Mouse (Mus musculus): ENCODE data around the gene Csde1. TPM values are rescaled to one million over a fixed set of nuclear protein-coding genes. Genes with fewer than 3 reads are reported as not detected.
A peak's percentile ranks its signal among the peaks of the same experiment; 100 is the strongest.

Gene Csde1
- total and polyA plus RNA-seq, 3 experiments = 12.6 to 537 (median 459) TPM

DNA sequence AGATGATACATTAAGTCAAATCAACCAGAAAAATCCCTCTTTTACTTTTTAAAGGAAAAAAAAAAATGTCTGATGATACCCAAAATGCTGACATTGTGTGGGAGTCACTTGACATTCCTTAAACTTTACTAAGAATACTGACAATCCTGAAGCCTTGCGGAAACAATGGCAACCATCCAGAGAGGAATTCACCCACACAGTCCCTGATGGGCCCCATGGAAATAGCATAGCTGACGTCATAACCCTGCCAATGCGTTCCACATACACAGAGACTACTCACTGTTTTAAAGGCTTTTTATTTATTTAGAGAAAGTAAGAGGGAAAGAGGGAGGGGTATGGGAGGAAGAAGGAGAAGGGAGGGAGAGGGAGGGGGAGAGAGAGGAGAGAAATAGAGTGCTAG lies 27.3 kb upstream of the Csde1 start:
- DNase-seq (ENCODE audit: low spot score) (no peak), ATAC-seq (ENCODE audit: extremely low read depth, insufficient number of reproducible peaks, low FRiP score, poor library complexity, severe bottlenecking) (no peak)
- H3K27me3 ChIP-seq (ENCODE audit: insufficient read depth, low read length) = peaks cover 17% of the 10 kb centered on the region
- no peak for TF ChIP-seq CTCF (IDR thresholded peaks at IDR 0.05; ENCODE audit: low read depth, low read length)
- TF ChIP-seq GATA2 (IDR thresholded peaks at IDR 0.05; ENCODE audit: borderline replicate concordance, low read depth, low read length) = no peak
- TF ChIP-seq GATA1 (IDR thresholded peaks at IDR 0.05; ENCODE audit: borderline replicate concordance, low read length) = no peak
- no peak for TF ChIP-seq TAL1 (conservative IDR thresholded peaks at IDR 0.05; ENCODE audit: low read depth, low read length)
- TF ChIP-seq POLR2AphosphoS5 (IDR thresholded peaks at IDR 0.05; ENCODE audit: insufficient replicate concordance, low read depth, low read length) = no peak
- peaks cover 21% of the 10 kb centered on the region for H3K4me1 ChIP-seq (ENCODE audit: insufficient read depth, low read depth, low read length)
- no peaks in the 10 kb centered on the region for H3K9me3 ChIP-seq (replicated peaks)
- H3K36me3 ChIP-seq (replicated peaks) = peaks cover 12% of the 10 kb centered on the region
- no peak overlapping the region for H3K4me3 ChIP-seq (ENCODE audit: low read depth, low read length)

- peaks cover 17% of the 10 kb centered on the region for H3K27me3 ChIP-seq (ENCODE audit: insufficient read depth, low read length)
- H3K36me3 ChIP-seq (replicated peaks) = peaks cover 33% of the 10 kb centered on the region
- ATAC-seq (ENCODE audit: extremely low read depth, insufficient number of reproducible peaks, low FRiP score, poor library complexity, severe bottlenecking) = no peak
- DNase-seq (ENCODE audit: low spot score) = no peak
- H3K9me3 ChIP-seq (replicated peaks) = no peaks in the 10 kb centered on the region
- TF ChIP-seq POLR2AphosphoS5 (IDR thresholded peaks at IDR 0.05; ENCODE audit: insufficient replicate concordance, low read depth, low read length) (no peak), TAL1 (conservative IDR thresholded peaks at IDR 0.05; ENCODE audit: low read depth, low read length) (no peak), GATA1 (IDR thresholded peaks at IDR 0.05; ENCODE audit: borderline replicate concordance, low read length) (no peak), CTCF (IDR thresholded peaks at IDR 0.05; ENCODE audit: low read depth, low read length) (no peak), GATA2 (IDR thresholded peaks at IDR 0.05; ENCODE audit: borderline replicate concordance, low read depth, low read length) (no peak)
- peaks cover 21% of the 10 kb centered on the region for H3K4me1 ChIP-seq (ENCODE audit: insufficient read depth, low read depth, low read length)
- peak overlapping the region; percentile 96 for H3K4me3 ChIP-seq (ENCODE audit: low read depth, low read length)
Measured at GRCm38 (mm10) chr3:102995233-102995604, 25.0 kb upstream of the Csde1 start.

- Histone ChIP-seq H3K27me3 (ENCODE audit: insufficient read depth, low read length) (peaks cover 17% of the 10 kb centered on the region), H3K36me3 (replicated peaks) (peaks cover 39% of the 10 kb centered on the region), H3K9me3 (replicated peaks) (no peaks in the 10 kb centered on the region), H3K4me3 (ENCODE audit: low read depth, low read length) (peak within 1 kb of the TSS; percentile 96), H3K4me1 (ENCODE audit: insufficient read depth, low read depth, low read length) (peaks cover 21% of the 10 kb centered on the region)
- DNase-seq (ENCODE audit: low spot score) = peak; percentile 94
- ATAC-seq (ENCODE audit: extremely low read depth, insufficient number of reproducible peaks, low FRiP score, poor library complexity, severe bottlenecking) = peak; percentile 97
- TF ChIP-seq POLR2AphosphoS5 (IDR thresholded peaks at IDR 0.05; ENCODE audit: insufficient replicate concordance, low read depth, low read length) = no peak
- no peak for TF ChIP-seq GATA1 (IDR thresholded peaks at IDR 0.05; ENCODE audit: borderline replicate concordance, low read length)
- TF ChIP-seq TAL1 (conservative IDR thresholded peaks at IDR 0.05; ENCODE audit: low read depth, low read length) = no peak
- TF ChIP-seq CTCF (IDR thresholded peaks at IDR 0.05; ENCODE audit: low read depth, low read length) = no peak
- no peak for TF ChIP-seq GATA2 (IDR thresholded peaks at IDR 0.05; ENCODE audit: borderline replicate concordance, low read depth, low read length)
Measured at GRCm38 (mm10) chr3:102995605-102996321, 24.5 kb upstream of the Csde1 start, which contains the start of gene Sike1. TSS of gene Sike1 (plus strand) at chr3:102995708.

- H3K4me3 ChIP-seq (ENCODE audit: low read depth, low read length) = no peak overlapping the region
- ATAC-seq (ENCODE audit: extremely low read depth, insufficient number of reproducible peaks, low FRiP score, poor library complexity, severe bottlenecking) = no peak
Measured at GRCm38 (mm10) chr3:102997036-102997435, 23.2 kb upstream of the Csde1 start.

DNA sequence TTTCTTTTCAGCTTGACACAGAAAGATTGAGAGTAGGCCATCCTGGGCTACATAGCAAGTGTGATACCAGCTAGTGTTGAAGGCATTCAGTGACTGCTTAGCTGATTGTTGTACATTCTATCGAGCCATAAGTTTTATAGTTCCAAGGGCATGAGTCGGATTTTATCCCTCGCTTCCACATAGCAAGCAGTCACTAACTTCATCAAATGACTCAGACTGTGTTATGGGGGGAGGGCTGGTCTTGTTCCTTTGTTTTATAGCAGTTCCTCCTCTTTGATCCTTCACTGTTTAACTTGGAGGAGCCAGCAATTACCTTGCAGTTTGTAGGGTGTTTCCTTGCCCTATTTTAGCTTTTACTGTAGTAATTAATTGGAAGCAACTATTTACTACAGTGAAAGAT lies 22.6 kb upstream of the Csde1 start:
- no peak for ATAC-seq (ENCODE audit: extremely low read depth, insufficient number of reproducible peaks, low FRiP score, poor library complexity, severe bottlenecking)
- no peak overlapping the region for H3K4me3 ChIP-seq (ENCODE audit: low read depth, low read length)
- peaks cover 21% of the 10 kb centered on the region for H3K4me1 ChIP-seq (ENCODE audit: insufficient read depth, low read depth, low read length)
- peaks cover 8% of the 10 kb centered on the region for H3K27me3 ChIP-seq (ENCODE audit: insufficient read depth, low read length)
- TF ChIP-seq GATA1 (IDR thresholded peaks at IDR 0.05; ENCODE audit: borderline replicate concordance, low read length) (no peak), TAL1 (conservative IDR thresholded peaks at IDR 0.05; ENCODE audit: low read depth, low read length) (no peak), POLR2AphosphoS5 (IDR thresholded peaks at IDR 0.05; ENCODE audit: insufficient replicate concordance, low read depth, low read length) (no peak), GATA2 (IDR thresholded peaks at IDR 0.05; ENCODE audit: borderline replicate concordance, low read depth, low read length) (no peak), CTCF (IDR thresholded peaks at IDR 0.05; ENCODE audit: low read depth, low read length) (no peak)
- peaks cover 53% of the 10 kb centered on the region for H3K36me3 ChIP-seq (replicated peaks)
- DNase-seq (ENCODE audit: low spot score) = no peak
- no peaks in the 10 kb centered on the region for H3K9me3 ChIP-seq (replicated peaks)

More at GRCm38 (mm10) chr3:102997036-102997435, 23.2 kb upstream of the Csde1 start:
- Histone ChIP-seq H3K9me3 (replicated peaks) (no peaks in the 10 kb centered on the region), H3K4me1 (ENCODE audit: insufficient read depth, low read depth, low read length) (peaks cover 21% of the 10 kb centered on the region), H3K27me3 (ENCODE audit: insufficient read depth, low read length) (peaks cover 12% of the 10 kb centered on the region), H3K36me3 (replicated peaks) (peaks cover 47% of the 10 kb centered on the region)
- DNase-seq (ENCODE audit: low spot score) = no peak
- TF ChIP-seq CTCF (IDR thresholded peaks at IDR 0.05; ENCODE audit: low read depth, low read length) (no peak), TAL1 (conservative IDR thresholded peaks at IDR 0.05; ENCODE audit: low read depth, low read length) (no peak), POLR2AphosphoS5 (IDR thresholded peaks at IDR 0.05; ENCODE audit: insufficient replicate concordance, low read depth, low read length) (no peak), GATA1 (IDR thresholded peaks at IDR 0.05; ENCODE audit: borderline replicate concordance, low read length) (no peak), GATA2 (IDR thresholded peaks at IDR 0.05; ENCODE audit: borderline replicate concordance, low read depth, low read length) (no peak)

DNA sequence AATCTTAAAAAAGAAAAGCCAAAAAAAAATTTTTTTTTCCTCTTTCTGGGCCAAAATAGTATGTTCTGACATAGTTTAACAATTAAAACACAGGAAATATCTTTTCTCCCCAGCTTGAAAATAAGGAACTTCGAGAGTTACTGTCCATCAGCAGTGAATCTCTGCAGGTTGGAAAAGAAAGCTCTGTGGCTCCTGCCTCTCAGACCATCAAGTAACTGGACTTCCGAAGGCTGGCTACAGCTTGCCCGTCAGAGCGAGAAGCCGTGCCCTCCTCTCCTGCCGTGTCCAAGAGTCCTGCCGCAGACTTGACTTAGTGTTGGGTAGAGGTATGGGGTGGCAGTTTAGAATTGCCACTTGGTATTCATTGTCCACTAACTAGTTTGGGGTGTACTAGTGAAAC lies 18.6 kb upstream of the Csde1 start:
- no peaks in the 10 kb centered on the region for H3K27me3 ChIP-seq (ENCODE audit: insufficient read depth, low read length)
- peaks cover 8% of the 10 kb centered on the region for H3K4me1 ChIP-seq (ENCODE audit: insufficient read depth, low read depth, low read length)
- ATAC-seq (ENCODE audit: extremely low read depth, insufficient number of reproducible peaks, low FRiP score, poor library complexity, severe bottlenecking) (no peak), DNase-seq (ENCODE audit: low spot score) (no peak)
- TF ChIP-seq GATA2 (IDR thresholded peaks at IDR 0.05; ENCODE audit: borderline replicate concordance, low read depth, low read length) = no peak
- no peak for TF ChIP-seq TAL1 (conservative IDR thresholded peaks at IDR 0.05; ENCODE audit: low read depth, low read length)
- no peak for TF ChIP-seq POLR2AphosphoS5 (IDR thresholded peaks at IDR 0.05; ENCODE audit: insufficient replicate concordance, low read depth, low read length)
- no peak for TF ChIP-seq GATA1 (IDR thresholded peaks at IDR 0.05; ENCODE audit: borderline replicate concordance, low read length)
- TF ChIP-seq CTCF (IDR thresholded peaks at IDR 0.05; ENCODE audit: low read depth, low read length) = no peak
- H3K4me3 ChIP-seq (ENCODE audit: low read depth, low read length) = no peak overlapping the region
- no peaks in the 10 kb centered on the region for H3K9me3 ChIP-seq (replicated peaks)
- H3K36me3 ChIP-seq (replicated peaks) = peaks cover 76% of the 10 kb centered on the region

Measured in G1E (cell line).